Mouse (Mus musculus) C2C12 (cell line): ENCODE results near the gene Cnnm2.

Experiments
- CEBPB ChIP-seq: IDR thresholded peaks from one replicate; pipeline ENCODE4 v1.6.1; 2011; ENCODE audit warnings: low read depth, mild to moderate bottlenecking, control low read depth, moderate library complexity
- CTCF ChIP-seq: IDR thresholded peaks from one replicate; pipeline ENCODE4 v1.5.1; 2011; ENCODE audit not compliant: control insufficient read depth, insufficient read depth, insufficient read length
- FOSL1 ChIP-seq: IDR thresholded peaks from one replicate; pipeline ENCODE4 v1.8.0; 2011; ENCODE audit warnings: mild to moderate bottlenecking, low read length; ENCODE audit not compliant: poor library complexity, insufficient read depth, severe bottlenecking
- MAX ChIP-seq: IDR thresholded peaks from one replicate; pipeline ENCODE4 v1.6.1; 2011; ENCODE audit warnings: mild to moderate bottlenecking, control low read depth
- MYOD1 ChIP-seq: IDR thresholded peaks from one replicate; pipeline ENCODE4 v1.6.1; 2011; ENCODE audit warnings: low read depth; ENCODE audit not compliant: control insufficient read depth, insufficient read length
- MYOG ChIP-seq: IDR thresholded peaks from one replicate; pipeline ENCODE4 v1.6.1; 2011; ENCODE audit not compliant: control insufficient read depth, insufficient read length; ENCODE audit errors: extremely low read depth
- USF1 ChIP-seq: IDR thresholded peaks from one replicate; pipeline ENCODE4 v1.6.1; 2011; ENCODE audit warnings: low read depth, mild to moderate bottlenecking, control low read depth, moderate library complexity

GRCm38 (mm10) chr19:46873924-46874323, 112.5 kb downstream of the Cnnm2 start:
- TF ChIP-seq CTCF: no peak
- no peak for TF ChIP-seq USF1
- TF ChIP-seq MYOD1: no peak
- TF ChIP-seq MYOG: no peak
- TF ChIP-seq MAX: no peak
- no peak for TF ChIP-seq CEBPB
- no peak for TF ChIP-seq FOSL1
